Mouse (Mus musculus) liver, adult 2 months (tissue): ENCODE data around the gene Pidd1.

ENCODE experiments used
- CTCF ChIP-seq: fragments of 200-500 bp; IDR thresholded peaks from 2 replicates; pipeline ENCODE4 v1.5.1; 2011; ENCODE audit warnings: low read depth, low read length, control low read depth
- POLR2A ChIP-seq: fragments of 200-500 bp; IDR thresholded peaks from 2 replicates; pipeline ENCODE4 v1.6.1; 2011; ENCODE audit warnings: low read length, control low read depth; ENCODE audit not compliant: insufficient read depth; ENCODE audit errors: extremely low read depth

DNA sequence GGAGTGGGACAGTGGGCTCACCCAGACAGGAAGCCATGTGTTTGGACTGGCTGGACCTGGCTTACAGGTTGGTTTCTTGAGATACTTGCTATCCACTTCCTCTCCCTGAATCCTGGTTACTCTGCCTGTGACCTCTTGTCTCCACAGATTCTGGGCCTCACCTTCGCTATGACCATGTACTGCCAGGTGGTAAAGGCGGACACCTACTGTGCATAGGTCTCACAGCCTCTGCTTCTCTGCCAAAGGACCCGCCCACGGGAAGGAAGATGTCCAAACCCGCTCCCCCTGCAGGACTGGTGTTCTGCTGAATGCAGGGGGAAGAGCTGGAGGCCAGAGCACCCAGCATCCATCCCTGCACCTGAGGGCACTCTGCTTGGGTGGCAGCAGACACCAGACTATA is 48.9 kb upstream of the Pidd1 start:
- TF ChIP-seq CTCF (no peak), POLR2A (no peak)
